Mouse (Mus musculus) large intestine, adult 2 months (tissue): ENCODE results near the gene Tnip1. TPM values are rescaled to one million over a fixed set of nuclear protein-coding genes. Genes with fewer than 3 reads are reported as not detected.
A peak's percentile ranks its signal among the peaks of the same experiment; 100 is the strongest.

Experiments used
- DNase-seq: peaks from one replicate; pipeline ENCODE4 v3.0.0-alpha.2; 2012; ENCODE audit warnings: low read depth, low spot score
- WGBS: fragments of 180-500 bp; shearing (Covaris S2); methylation state at CpG from one replicate; pipeline ENCODE4 v1.1.7; 2018; 5-methylcytosine and 5-hydroxymethylcytosine counted together
- polyA plus RNA-seq: library from polyadenylated mRNA; depleted of rRNA; stranded (reverse); fragments of >200 nt; gene quantifications from 2 replicates; pipeline ENCODE4 v1.2.3, GENCODE M21; 2012; rRNA removed

The Tnip1 gene
- 49.6 and 88.0 TPM in 2 replicates for polyA plus RNA-seq

- WGBS = 13% methylated on average over 6 of the region's 6 CpGs
- no peak for DNase-seq
Measured at GRCm38 (mm10) chr11:54962810-54963209, at the start of gene Tnip1. Tnip1 (minus strand) TSS chr11:54962917.

DNA sequence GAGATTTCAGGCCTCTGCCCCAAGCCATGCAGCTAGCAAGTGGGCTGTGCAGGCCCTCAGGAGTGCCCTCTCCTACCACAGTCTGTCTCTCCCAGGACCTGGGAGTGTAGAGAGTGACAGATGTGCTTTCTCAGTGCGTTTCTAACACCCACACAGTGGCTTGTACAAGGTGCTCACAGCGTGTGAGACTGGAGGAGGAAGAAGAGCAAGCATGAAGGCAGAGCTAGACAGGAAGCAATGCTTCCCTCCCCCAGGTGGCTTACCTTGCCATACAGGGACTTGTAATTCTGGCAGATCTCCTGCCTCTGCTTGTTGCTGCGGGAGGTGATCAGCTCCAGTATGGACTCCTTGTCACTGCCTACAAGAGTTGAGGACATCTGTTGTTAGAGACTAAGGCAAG, 48.7 kb upstream of the Tnip1 start:
- DNase-seq = no peak
- 80% methylated on average over 3 of the region's 3 CpGs for WGBS

DNA sequence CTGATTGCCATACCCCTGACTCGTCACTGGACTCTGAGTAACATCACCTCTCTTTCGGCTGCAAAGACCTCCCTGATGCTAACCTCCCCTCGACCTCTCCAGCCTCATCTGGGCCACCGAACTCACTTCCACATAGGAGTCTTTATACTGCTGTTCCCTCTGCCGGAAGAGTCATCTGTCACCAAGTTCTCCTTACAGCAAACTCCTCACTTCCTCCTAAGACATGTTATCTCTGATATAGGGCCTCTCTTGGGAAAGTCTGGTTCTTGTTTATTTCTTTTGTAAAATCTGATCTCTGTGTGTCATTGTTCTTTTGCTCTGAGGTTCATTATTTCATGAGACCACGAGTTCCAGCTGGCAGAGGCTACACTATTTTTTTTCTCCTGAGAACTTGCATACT, 45.5 kb upstream of the Tnip1 start:
- WGBS = 75% methylated on average over 6 of the region's 6 CpGs

DNA sequence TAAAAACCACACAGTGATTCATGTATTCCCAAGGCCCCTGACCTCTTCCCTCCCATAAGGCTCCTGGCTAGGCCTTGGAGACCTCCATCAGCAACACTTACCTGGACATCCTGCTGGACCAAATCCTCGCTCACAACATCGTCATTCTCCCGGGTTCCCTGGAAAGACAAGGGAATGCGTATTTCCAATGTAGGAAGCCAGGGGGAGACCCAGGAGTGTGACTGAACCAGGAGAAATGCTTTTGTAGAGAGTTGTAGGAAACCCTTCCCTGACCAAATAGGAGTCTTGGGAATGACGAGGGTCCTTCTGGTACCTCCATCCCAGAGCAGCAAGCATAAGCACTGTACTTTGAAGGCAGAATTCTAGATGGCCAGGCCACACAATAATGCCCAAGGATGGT, 43.0 kb upstream of the Tnip1 start:
- DNase-seq = no peak
- 82% methylated on average over 5 of the region's 5 CpGs for WGBS

More for the DNA sequence above, 45.5 kb upstream of the Tnip1 start:
- DNase-seq = no peak

DNA sequence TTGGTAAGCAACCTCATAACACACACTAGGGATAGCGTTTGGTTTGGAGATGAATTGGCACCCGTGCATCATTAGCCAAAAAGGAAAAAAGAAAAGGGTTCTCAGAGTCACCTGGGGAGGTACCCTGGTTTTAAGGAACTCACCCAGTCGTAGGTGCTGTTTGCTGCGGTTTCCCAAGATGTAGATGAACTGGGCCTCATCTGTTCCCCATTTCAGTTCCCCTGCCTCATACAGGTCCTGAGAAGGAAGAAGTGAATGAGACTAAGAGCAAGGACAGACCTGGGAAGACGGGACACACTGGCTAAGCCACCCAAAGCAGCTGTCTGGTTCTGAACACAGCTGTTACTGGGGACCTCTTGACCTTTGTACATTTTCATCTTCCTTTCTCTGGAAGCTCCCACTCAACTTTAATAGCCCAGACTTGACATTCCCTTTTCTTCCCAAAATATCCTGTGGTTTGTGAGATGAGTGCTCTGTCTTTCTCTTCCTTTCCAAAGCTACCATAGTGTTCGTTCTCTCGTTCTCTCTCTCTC, 42.3 kb upstream of the Tnip1 start:
- WGBS = 77% methylated on average over 7 of the region's 7 CpGs
- DNase-seq = no peak

DNA sequence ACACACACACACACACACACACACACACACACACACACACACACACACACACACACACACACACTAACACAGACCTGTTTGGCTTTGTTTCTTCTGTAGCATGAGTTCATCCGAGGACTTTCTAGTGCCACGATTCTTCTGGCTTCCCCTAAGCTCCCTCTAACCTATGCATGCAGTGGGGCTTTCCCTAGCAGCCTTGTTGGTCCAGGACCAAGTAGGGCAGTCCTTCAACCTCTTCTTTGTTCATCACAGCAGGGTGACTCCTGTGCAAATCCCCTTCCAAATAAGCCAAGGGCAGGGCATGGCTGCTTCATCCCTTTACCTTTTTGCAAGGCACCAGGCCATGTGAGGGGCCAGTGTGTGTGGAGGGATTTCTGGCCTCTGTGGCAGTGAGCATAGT, 36.0 kb upstream of the Tnip1 start:
- DNase-seq = no peak
- WGBS = 37% methylated on average over 2 of the region's 2 CpGs

DNA sequence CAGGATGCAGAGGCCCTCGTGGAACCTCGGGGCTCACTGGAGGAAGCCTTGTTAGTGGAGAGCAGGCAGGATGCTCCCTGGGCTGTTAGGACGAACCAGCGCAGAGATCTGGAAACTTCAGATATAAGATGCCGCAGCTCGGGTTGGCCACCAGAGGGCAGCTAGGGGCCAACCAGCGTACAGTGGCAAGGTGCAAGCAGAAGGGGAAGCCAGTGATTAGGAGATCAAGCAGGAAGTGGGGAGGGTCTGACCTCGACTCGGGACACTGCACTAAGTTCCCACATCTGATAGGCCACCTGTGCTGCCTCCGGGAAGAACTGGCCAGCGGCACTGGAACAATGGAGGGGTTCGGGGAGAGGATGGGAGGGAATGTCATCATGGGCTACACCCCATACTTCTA, 35.6 kb upstream of the Tnip1 start:
- no peak for DNase-seq
- WGBS = 4% methylated on average over 12 of the region's 12 CpGs

DNA sequence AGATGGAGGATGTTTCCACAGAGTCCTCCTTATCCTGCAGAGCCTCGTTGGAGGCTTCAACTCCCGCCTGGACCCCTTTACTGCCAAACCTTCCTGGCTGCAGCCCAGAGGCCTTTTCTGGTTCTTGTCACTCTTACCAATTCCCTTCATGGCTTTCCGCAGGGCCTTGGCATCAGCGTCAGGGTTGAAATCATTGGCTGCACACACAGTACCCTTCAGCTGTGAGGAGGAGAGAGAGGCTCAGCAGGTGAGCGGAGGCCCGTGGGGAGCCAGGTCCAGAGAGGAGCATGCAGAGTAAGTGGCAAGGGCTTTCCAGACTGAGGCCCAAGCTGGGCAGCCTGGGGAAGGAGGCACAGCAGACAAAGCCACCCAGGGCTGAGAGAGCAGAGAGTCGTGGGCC, 33.5 kb upstream of the Tnip1 start:
- WGBS = 78% methylated on average over 7 of the region's 7 CpGs
- DNase-seq = no peak

- DNase-seq = no peak
Measured at GRCm38 (mm10) chr11:54989920-54990319, 27.2 kb upstream of the Tnip1 start.

DNA sequence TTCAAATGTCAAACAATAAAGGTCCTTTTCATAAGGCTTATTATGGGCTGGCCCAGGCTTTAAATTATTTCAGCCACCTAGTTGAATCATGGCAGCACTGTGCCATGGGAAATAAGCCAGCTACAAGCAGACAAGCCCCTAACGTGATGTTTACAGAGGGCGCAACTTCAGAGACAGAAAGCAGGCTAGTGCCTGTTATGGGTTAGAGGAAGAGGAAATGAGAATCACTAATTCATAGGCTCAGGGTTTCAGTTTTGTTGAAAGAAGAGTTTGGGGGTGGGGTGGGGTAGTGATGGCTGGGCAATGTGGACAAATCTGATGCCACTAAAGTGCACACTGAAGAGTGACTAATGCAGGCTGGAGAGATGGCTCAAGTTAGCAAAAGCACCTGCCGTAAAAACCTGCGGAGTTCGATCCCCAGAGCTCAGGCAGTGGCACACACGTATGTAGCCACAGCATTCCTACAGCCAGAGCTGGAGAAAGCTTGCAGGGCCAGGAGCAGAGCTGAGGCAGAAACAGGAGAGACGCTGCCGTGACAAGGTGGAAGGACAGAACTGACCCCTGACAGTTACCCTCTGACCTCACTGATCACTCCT, 26.1 kb upstream of the Tnip1 start:
- WGBS = 36% methylated on average over 8 of the region's 8 CpGs
- DNase-seq = no peak

GRCm38 (mm10) chr11:54987974-54988373, 25.3 kb upstream of the Tnip1 start:
- 73% methylated on average over 1 of the region's 1 CpGs for WGBS
- DNase-seq = no peak

GRCm38 (mm10) chr11:54985086-54985485, 22.4 kb upstream of the Tnip1 start:
- 85% methylated on average over 3 of the region's 3 CpGs for WGBS
- no peak for DNase-seq

- no peak for DNase-seq
- WGBS = 65% methylated on average over 4 of the region's 4 CpGs
Measured at GRCm38 (mm10) chr11:54984581-54984980, 21.9 kb upstream of the Tnip1 start.

DNA sequence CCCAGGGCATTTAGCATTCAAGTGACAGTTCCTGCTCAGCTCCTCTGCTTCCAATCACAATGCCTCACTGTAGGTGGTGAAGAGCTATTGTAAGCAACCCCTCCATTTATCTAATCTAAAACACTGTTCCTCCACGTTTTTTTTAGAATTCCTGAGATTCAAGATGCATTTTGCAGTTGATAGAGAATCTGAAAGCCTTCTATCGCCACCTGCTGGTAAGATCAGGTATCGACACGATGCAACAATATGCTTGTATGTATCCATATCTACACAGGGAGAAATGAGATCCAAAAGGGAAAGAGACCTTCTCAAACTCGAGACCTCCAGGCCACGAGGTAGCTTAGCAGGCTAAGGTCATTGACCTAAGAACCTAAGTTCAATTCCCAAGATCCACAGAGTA, 21.4 kb upstream of the Tnip1 start:
- DNase-seq = peak; percentile 57

DNA sequence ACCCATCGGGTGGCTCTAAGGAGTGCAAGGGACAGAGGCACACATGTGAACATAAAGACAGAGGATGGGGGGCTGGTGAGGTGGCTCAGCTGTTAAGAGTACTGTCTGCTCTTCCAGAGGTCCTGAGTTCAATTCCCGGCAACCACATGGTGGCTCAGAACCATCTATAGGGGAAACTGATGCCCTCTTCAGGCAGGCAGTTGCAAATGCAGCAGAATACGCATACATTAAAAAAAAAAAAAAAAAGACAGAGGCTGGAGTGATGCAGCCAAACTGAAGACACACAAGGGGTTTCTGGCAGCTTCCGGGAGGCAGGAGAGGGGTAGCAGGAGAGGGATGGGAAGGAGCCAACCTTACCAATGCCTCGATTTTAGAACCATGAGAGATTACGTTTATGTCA, 19.8 kb upstream of the Tnip1 start:
- no peak for DNase-seq
- 84% methylated on average over 6 of the region's 6 CpGs for WGBS

More for the DNA sequence above, 21.4 kb upstream of the Tnip1 start:
- WGBS = under 1% methylated on average over 6 of the region's 6 CpGs

- WGBS = 89% methylated on average over 4 of the region's 4 CpGs
- DNase-seq = no peak
Measured at GRCm38 (mm10) chr11:54981630-54982029, 18.9 kb upstream of the Tnip1 start.

DNA sequence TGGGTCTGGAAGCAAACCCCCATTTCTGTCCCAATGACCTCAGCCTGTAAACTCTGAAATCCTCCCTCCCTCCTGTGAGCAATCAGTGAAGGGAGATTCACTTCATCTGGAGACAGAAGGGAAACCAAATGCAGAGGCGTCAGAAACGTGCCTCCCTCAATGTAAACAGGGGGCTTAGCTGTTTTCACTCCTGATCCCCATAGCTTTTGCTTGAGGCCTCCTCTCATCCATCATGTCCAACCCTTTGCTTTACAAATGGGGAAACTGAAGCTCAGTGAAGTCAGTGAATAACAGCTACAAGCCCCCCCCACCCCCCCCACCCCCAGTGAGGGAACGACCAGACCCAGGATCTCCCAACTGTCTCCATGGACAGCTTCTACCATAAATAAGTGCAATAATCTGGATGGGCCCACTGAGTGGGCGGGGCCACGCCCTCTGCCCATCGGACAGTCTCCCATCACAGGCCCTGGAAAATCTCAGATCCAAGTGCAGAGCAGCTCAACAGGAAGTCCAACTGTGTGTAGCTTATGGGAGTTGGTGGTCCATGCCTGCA, 14.7 kb upstream of the Tnip1 start:
- 48% methylated on average over 6 of the region's 6 CpGs for WGBS
- no peak for DNase-seq

GRCm38 (mm10) chr11:54976351-54976750, 13.6 kb upstream of the Tnip1 start:
- 91% methylated on average over 2 of the region's 2 CpGs for WGBS

DNA sequence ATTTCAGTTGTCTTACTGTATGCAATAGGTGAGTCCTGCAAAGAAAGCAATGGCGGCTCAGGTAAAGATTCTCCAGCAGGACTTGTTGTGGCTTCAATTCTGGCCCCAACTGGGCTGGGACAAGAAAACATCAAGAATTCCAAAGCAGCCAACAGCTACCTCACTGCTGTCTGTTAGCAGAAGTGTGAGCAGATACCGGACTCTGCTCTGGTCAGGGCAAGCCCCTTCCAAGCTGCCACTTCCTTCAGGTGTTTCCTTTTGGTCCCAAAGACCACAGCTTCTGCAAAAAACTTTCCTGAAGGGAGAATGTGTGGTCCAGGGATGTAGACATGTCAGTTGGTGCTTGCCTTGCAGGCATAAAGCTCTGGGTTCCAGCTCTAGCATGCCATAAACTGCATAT, 13.0 kb upstream of the Tnip1 start:
- DNase-seq = no peak
- 92% methylated on average over 2 of the region's 2 CpGs for WGBS

More at GRCm38 (mm10) chr11:54976351-54976750, 13.6 kb upstream of the Tnip1 start:
- no peak for DNase-seq

DNA sequence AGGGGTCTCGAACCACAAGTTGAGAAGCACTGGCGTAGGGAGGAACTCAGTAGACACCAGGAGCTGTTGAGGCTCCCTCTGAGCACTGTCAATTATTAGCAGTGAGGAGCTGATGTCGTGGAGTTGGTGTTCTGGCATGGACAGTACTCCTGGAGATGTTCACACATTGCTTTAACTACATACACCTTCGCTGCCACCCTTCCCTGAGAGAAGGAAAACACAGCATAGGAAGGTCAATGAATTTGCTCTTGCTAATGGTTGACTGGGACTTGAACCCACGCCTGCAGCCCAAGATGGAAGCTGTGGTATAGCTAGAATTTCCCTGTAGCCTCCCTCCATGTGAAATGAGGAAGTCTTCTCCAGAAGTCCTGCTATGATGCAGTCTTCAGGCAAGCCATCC, 12.6 kb upstream of the Tnip1 start:
- no peak for DNase-seq
- 85% methylated on average over 5 of the region's 5 CpGs for WGBS

GRCm38 (mm10) chr11:54974639-54975038, 11.9 kb upstream of the Tnip1 start:
- 82% methylated on average over 4 of the region's 4 CpGs for WGBS
- no peak for DNase-seq
